8 mouse cellular contexts compared by ENCODE assay signal in the genomic region with DNA sequence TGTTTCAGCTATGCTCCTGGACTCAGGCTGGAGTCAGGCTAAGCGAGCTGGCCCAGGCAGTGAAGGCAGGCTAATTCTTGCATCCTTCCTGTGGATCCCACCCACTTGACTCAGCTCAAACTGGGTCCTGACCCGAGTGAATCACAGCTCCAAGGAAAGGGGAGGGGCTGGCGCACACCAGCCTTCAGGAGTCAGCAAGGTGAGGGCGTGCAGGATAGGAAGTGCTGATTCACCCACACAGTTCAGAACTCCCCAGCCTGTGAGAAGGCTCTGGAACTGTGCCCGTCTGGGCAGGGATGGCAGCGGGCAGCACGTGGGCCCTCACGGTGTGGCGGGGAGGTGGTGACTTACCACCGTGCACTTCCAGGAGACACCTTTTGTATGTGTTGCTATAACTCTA. TPM values are rescaled to one million over a fixed set of nuclear protein-coding genes. Genes with fewer than 3 reads are reported as not detected.
A peak's percentile ranks its signal among the peaks of the same experiment; 100 is the strongest.
DNase-seq lines count a peak whose midpoint lies in the region; ATAC-seq lines count a peak whose summit lies in the region.

No protein-coding gene starts in this region.

- peak; percentile 79 for DNase-seq in NIH3T3 (ENCODE audit: low read depth)
- DNase-seq in brain, adult 2 months (ENCODE audit: low read depth, low spot score) = peak; percentile 73
- DNase-seq in kidney, postnatal 4 days = peak; percentile 19 to 51
- DNase-seq in urinary bladder, postnatal 25 days (ENCODE audit: low spot score) = peak; percentile 63
- no peak for DNase-seq in spleen, adult 18-20 months
- DNase-seq in left cerebral cortex, adult 11 months (ENCODE audit: low spot score) = no peak
- no peak for DNase-seq in layer of hippocampus, postnatal 14 days (ENCODE audit: low spot score in 2 of 2)

- peaks cover 3% of the 10 kb centered on the region; the same call in 1 of the 2 replicates for H3K4me1 ChIP-seq in heart, embryonic 15.5 days (replicated peaks)

- no peak overlapping the region for H3K27ac ChIP-seq in heart, embryonic 15.5 days

- H3K9me3 ChIP-seq in heart, embryonic 15.5 days (replicated peaks) = no peaks in the 10 kb centered on the region

- no peak overlapping the region for H3K9ac ChIP-seq in heart, embryonic 15.5 days

- 68% methylated on average over 10 of the region's 10 CpGs for WGBS in heart, embryonic 15.5 days

- no peaks in the 10 kb centered on the region for H3K27me3 ChIP-seq in heart, embryonic 15.5 days

- H3K36me3 ChIP-seq in heart, embryonic 15.5 days = no peaks in the 10 kb centered on the region

- H3K4me2 ChIP-seq in heart, embryonic 15.5 days = no peak overlapping the region

- ATAC-seq in heart, embryonic 15.5 days (replicated peaks; ENCODE audit: insufficient number of reproducible peaks, insufficient read depth, low FRiP score, low read depth) = peak; percentile 45; the same call in 1 of the 2 replicates

- H3K4me3 ChIP-seq in heart, embryonic 15.5 days = no peak overlapping the region

RNA-seq across cellular contexts. Expression of a gene that starts 11.8 kb away (rescaled TPM):
- 14.8 and 15.2 TPM in 2 replicates for polyA plus RNA-seq in heart, embryonic 15.5 days (2015; fragmentation: Nextera tagmentation; extraction: Ambion mirVana)
- 1 to 10 TPM; 3.8 TPM for total RNA-seq in layer of hippocampus, postnatal 14 days (2021)

Comparison
In these comparisons a context has a peak if more than half of its experiments do, and no peak if none do; other contexts are left out.
1. DNase-seq: peak in NIH3T3 (single experiment), brain, adult 2 months (single experiment), kidney, postnatal 4 days (2 of 2) and urinary bladder, postnatal 25 days (single experiment); none in spleen, adult 18-20 months (0 of 2), left cerebral cortex, adult 11 months (single experiment) and layer of hippocampus, postnatal 14 days (0 of 2).